Mouse (Mus musculus) liver (tissue): Measurements from ENCODE around the gene Olfr1154.

Source experiments
- DNase-seq: peaks from one replicate; pipeline ENCODE4 v3.0.0-alpha.2; 2020; ENCODE audit warnings: mixed read lengths

Olfr1154 gene

GRCm38 (mm10) chr2:87905066-87905465 lies at the start of gene Olfr1154:
Gene Olfr1154, minus strand, starts transcription at chr2:87905166.
- DNase-seq, result no peak

GRCm38 (mm10) chr2:87953000-87953399 lies 48.0 kb upstream of the Olfr1154 start, which contains the start of gene Olfr1156:
Gene Olfr1156, minus strand, starts transcription at chr2:87953100.
- no peak for DNase-seq

GRCm38 (mm10) chr2:87945037-87945436 lies 40.1 kb upstream of the Olfr1154 start, which contains the start of gene Olfr1155:
Gene Olfr1155, minus strand, starts transcription at chr2:87945137.
- DNase-seq, result no peak

- DNase-seq, result no peak
Observed at GRCm38 (mm10) chr2:87894662-87895061, 10.3 kb downstream of the Olfr1154 start, which contains the start of gene Olfr1153. Gene Olfr1153, plus strand, starts transcription at chr2:87894962.

GRCm38 (mm10) chr2:87866192-87866591 lies 38.8 kb downstream of the Olfr1154 start, which contains the start of gene Olfr1152:
Gene Olfr1152, plus strand, starts transcription at chr2:87866492.
- no peak for DNase-seq

- DNase-seq, result no peak
Observed at GRCm38 (mm10) chr2:87855562-87855961, 49.4 kb downstream of the Olfr1154 start, which contains the start of gene Olfr1151. Gene Olfr1151, plus strand, starts transcription at chr2:87855862.
